Mouse (Mus musculus) lung, embryonic 14.5 days (tissue): ENCODE results near the gene Otc. TPM values are rescaled to one million over a fixed set of nuclear protein-coding genes. Genes with fewer than 3 reads are reported as not detected.

Source experiments
- ATAC-seq: fragments of 200-750 bp; cut with Nextera tagmentation; 2 replicates; pipeline ENCODE4 v1.8.0; 2017; ENCODE audit warnings: mild to moderate bottlenecking, moderate TSS enrichment, moderate library complexity; ENCODE audit not compliant: insufficient read depth
- DNase-seq: peaks from one replicate; pipeline ENCODE4 v3.0.0-alpha.2; 2015
- H3K27ac ChIP-seq: fragments of 300-500 bp; sonication (generic); 2 replicates; pipeline ENCODE4 v1.5.1; 2014; ENCODE audit warnings: low read depth, mild to moderate bottlenecking, moderate library complexity
- H3K27me3 ChIP-seq: fragments of 300-500 bp; sonication (generic); 2 replicates; pipeline ENCODE4 v1.6.1; 2014; ENCODE audit warnings: low read length, control low read depth; ENCODE audit not compliant: insufficient read depth
- H3K36me3 ChIP-seq: fragments of 300-500 bp; sonication (generic); 2 replicates; pipeline ENCODE4 v1.6.1; 2014; ENCODE audit warnings: control low read depth; ENCODE audit not compliant: insufficient read depth
- H3K4me1 ChIP-seq: fragments of 300-500 bp; sonication (generic); 2 replicates; pipeline ENCODE4 v1.6.1; 2014; ENCODE audit warnings: antibody characterized with exemption, control low read depth; ENCODE audit not compliant: insufficient read depth
- H3K4me2 ChIP-seq: fragments of 300-500 bp; sonication (generic); 2 replicates; pipeline ENCODE4 v1.6.1; 2014; ENCODE audit warnings: mild to moderate bottlenecking
- H3K4me3 ChIP-seq: fragments of 300-500 bp; sonication (generic); 2 replicates; pipeline ENCODE4 v1.5.1; 2014; ENCODE audit warnings: low read depth, low read length
- H3K9ac ChIP-seq: fragments of 300-500 bp; sonication (generic); 2 replicates; pipeline ENCODE4 v1.6.1; 2014
- H3K9me3 ChIP-seq: fragments of 300-500 bp; sonication (generic); 2 replicates; pipeline ENCODE4 v1.6.1; 2016; ENCODE audit warnings: low read depth, low read length, control low read depth
- CTCF ChIP-seq: IDR thresholded peaks from 2 replicates; pipeline ENCODE4 v1.5.1; 2016; ENCODE audit warnings: antibody characterized with exemption, low read depth
- WGBS: fragments of 180-500 bp; shearing (Covaris S2); extraction: QIAGEN DNeasy Blood & Tissue Kit; methylation state at CpG from one replicate; pipeline ENCODE4 v1.1.7; 2014; 5-methylcytosine and 5-hydroxymethylcytosine counted together
- polyA plus RNA-seq: library from polyadenylated mRNA; unstranded; fragments of >200 nt; fragmentation: Nextera tagmentation; extraction: Ambion mirVana; gene quantifications from 2 replicates; pipeline ENCODE4 v1.2.1, GENCODE M21; 2014

Otc gene
- polyA plus RNA-seq, 1 experiment from 2014 or later = not detected

GRCm38 (mm10) chrX:10239515-10239914, 12.6 kb upstream of the Otc start:
- no peaks in the 10 kb centered on the region for H3K36me3 ChIP-seq
- no peak overlapping the region for H3K9ac ChIP-seq
- ATAC-seq = no peak

GRCm38 (mm10) chrX:10243916-10244315, 8.2 kb upstream of the Otc start:
- WGBS = 69% methylated on average over 3 of the region's 3 CpGs
- Histone ChIP-seq H3K4me3 (no peak overlapping the region), H3K27ac (no peak overlapping the region), H3K4me2 (no peak overlapping the region), H3K36me3 (no peaks in the 10 kb centered on the region), H3K27me3 (no peaks in the 10 kb centered on the region), H3K9ac (no peak overlapping the region), H3K9me3 (no peaks in the 10 kb centered on the region), H3K4me1 (no peaks in the 10 kb centered on the region)
- DNase-seq = no peak
- no peak for TF ChIP-seq CTCF
- no peak for ATAC-seq

More at GRCm38 (mm10) chrX:10239515-10239914, 12.6 kb upstream of the Otc start:
- H3K4me2 ChIP-seq = no peak overlapping the region
- TF ChIP-seq CTCF = no peak
- H3K27ac ChIP-seq = no peak overlapping the region
- no peaks in the 10 kb centered on the region for H3K9me3 ChIP-seq
- no peak overlapping the region for H3K4me3 ChIP-seq
- no peaks in the 10 kb centered on the region for H3K27me3 ChIP-seq
- no peak for DNase-seq
- 43% methylated on average over 4 of the region's 4 CpGs for WGBS
- H3K4me1 ChIP-seq = no peaks in the 10 kb centered on the region

DNA sequence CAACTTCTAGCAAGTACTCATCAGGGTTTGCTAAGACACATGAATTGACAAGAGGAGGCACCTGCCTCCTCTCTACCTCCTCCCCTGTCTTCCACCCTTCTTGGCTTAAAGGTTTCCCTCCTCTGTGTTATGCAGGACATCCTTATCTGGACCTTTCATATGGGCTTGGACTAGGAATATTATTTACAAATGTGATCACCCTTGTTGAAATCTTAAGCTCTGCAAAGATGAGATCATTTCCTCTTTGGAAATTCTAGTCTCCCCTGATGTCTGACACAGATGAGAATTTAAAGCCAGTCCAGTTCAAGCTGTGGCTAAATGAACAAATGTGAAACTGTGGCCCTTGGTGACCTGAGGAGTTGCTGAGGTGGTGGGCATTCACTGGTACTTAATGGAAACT, 748 bp upstream of the Otc start:
- ATAC-seq = no peak
- no peak overlapping the region for H3K27ac ChIP-seq
- H3K36me3 ChIP-seq = no peaks in the 10 kb centered on the region
- H3K4me1 ChIP-seq = no peaks in the 10 kb centered on the region
- no peak overlapping the region for H3K4me2 ChIP-seq
- H3K9ac ChIP-seq = no peak overlapping the region
- no peak for DNase-seq
- H3K4me3 ChIP-seq = no peak overlapping the region
- no peak for TF ChIP-seq CTCF
- H3K27me3 ChIP-seq = no peaks in the 10 kb centered on the region
- H3K9me3 ChIP-seq = no peaks in the 10 kb centered on the region

GRCm38 (mm10) chrX:10257774-10258173, 5.7 kb downstream of the Otc start:
- TF ChIP-seq CTCF = no peak
- no peak overlapping the region for H3K27ac ChIP-seq
- no peak overlapping the region for H3K9ac ChIP-seq
- H3K9me3 ChIP-seq = no peaks in the 10 kb centered on the region
- H3K36me3 ChIP-seq = no peaks in the 10 kb centered on the region
- no peak overlapping the region for H3K4me3 ChIP-seq
- WGBS = 75% methylated on average over 1 of the region's 1 CpGs
- no peak overlapping the region for H3K4me2 ChIP-seq
- H3K4me1 ChIP-seq = no peaks in the 10 kb centered on the region
- no peak for DNase-seq
- H3K27me3 ChIP-seq = no peaks in the 10 kb centered on the region
- no peak for ATAC-seq

- H3K27me3 ChIP-seq = no peaks in the 10 kb centered on the region
- DNase-seq = no peak
- no peak for TF ChIP-seq CTCF
- no peak overlapping the region for H3K27ac ChIP-seq
- ATAC-seq = no peak
- 65% methylated on average over 5 of the region's 5 CpGs for WGBS
- no peaks in the 10 kb centered on the region for H3K4me1 ChIP-seq
- H3K9ac ChIP-seq = no peak overlapping the region
- no peak overlapping the region for H3K4me3 ChIP-seq
- H3K4me2 ChIP-seq = no peak overlapping the region
- H3K9me3 ChIP-seq = no peaks in the 10 kb centered on the region
- H3K36me3 ChIP-seq = no peaks in the 10 kb centered on the region
Observed at GRCm38 (mm10) chrX:10258260-10258659, 6.2 kb downstream of the Otc start.

DNA sequence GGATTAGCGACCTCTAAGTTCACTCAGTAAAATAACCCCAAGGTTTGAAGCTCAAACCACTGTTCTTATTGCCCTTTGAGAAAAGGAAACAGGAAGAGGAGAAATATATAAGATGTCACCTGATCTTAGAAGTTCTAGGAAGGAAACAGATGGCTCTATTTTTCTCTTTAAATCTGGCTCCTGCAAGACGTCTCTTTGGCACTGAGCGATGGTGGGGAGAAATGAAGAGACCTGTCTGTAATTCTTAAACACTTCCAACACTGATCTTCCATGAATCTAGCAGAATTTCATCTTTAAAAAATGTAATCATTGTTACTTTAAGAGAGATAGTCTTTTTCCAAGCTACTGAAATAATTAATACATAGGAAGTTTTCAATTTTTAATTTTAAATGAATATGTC, 16.2 kb downstream of the Otc start:
- no peak overlapping the region for H3K4me3 ChIP-seq
- no peak overlapping the region for H3K9ac ChIP-seq
- H3K36me3 ChIP-seq = no peaks in the 10 kb centered on the region
- no peaks in the 10 kb centered on the region for H3K27me3 ChIP-seq
- no peaks in the 10 kb centered on the region for H3K4me1 ChIP-seq
- H3K9me3 ChIP-seq = no peaks in the 10 kb centered on the region
- ATAC-seq = no peak
- DNase-seq = no peak
- WGBS = 64% methylated on average over 3 of the region's 3 CpGs
- no peak overlapping the region for H3K4me2 ChIP-seq
- no peak overlapping the region for H3K27ac ChIP-seq
- no peak for TF ChIP-seq CTCF

- no peak overlapping the region for H3K27ac ChIP-seq
- WGBS = 81% methylated on average over 4 of the region's 4 CpGs
- H3K4me1 ChIP-seq = no peaks in the 10 kb centered on the region
- no peak overlapping the region for H3K4me3 ChIP-seq
- no peaks in the 10 kb centered on the region for H3K27me3 ChIP-seq
- H3K36me3 ChIP-seq = no peaks in the 10 kb centered on the region
- TF ChIP-seq CTCF = no peak
- ATAC-seq (no peak), DNase-seq (no peak)
- no peaks in the 10 kb centered on the region for H3K9me3 ChIP-seq
- no peak overlapping the region for H3K9ac ChIP-seq
- no peak overlapping the region for H3K4me2 ChIP-seq
Observed at GRCm38 (mm10) chrX:10268761-10269437, 16.8 kb downstream of the Otc start.
